Mouse (Mus musculus) thymus, postnatal 10 days (tissue): Measurements from ENCODE around the gene Macc1.

ENCODE experiments used
- DNase-seq, 2 experiments: peaks; one replicate each; pipeline ENCODE4 v3.0.0; 2021; ENCODE audit warnings: low spot score in 2 of 2

The Macc1 gene

DNA sequence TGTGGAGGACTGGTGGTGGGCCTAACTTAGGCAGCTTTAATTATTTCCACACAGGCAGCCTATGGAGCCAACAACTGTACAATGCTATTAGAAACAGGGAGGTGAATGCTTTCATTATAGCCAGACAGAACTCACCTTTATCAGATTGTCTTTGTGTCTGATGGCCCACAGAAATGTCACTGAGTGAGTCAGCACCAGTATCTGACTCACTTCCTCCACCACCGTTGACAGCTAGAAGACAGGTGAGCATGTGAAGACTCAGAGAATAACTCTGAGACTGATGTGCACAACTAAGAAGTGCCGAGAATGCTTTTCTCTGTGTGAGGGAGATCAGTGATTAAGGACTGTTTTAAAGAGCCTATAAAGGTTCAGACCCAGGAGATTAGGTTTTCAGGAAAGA lies 73.9 kb downstream of the Macc1 start:
- DNase-seq: no peak

DNA sequence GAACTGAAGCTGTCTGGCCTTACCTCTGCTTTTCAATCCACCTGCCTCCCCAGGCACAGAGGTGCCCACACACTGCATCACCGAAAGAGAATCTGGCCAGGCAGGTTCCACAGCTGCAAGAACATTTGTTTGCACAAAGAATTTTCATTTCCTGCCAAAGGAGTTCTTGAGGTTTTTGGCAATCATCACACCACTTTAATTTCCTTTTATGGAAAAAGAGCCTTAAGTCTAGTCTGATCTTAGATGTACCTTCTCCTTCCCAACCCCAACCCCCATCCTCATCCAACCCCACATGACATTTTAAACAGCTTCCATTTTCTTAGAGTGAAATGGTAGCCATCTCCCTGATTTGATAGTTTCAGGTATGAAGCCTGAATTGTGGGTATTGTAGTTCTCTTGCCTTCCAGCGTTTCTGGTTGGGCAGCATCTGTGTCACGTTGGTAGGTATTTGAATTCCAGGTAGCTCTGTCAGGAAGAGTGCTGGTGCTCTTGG lies 76.2 kb downstream of the Macc1 start:
- no peak for DNase-seq

DNA sequence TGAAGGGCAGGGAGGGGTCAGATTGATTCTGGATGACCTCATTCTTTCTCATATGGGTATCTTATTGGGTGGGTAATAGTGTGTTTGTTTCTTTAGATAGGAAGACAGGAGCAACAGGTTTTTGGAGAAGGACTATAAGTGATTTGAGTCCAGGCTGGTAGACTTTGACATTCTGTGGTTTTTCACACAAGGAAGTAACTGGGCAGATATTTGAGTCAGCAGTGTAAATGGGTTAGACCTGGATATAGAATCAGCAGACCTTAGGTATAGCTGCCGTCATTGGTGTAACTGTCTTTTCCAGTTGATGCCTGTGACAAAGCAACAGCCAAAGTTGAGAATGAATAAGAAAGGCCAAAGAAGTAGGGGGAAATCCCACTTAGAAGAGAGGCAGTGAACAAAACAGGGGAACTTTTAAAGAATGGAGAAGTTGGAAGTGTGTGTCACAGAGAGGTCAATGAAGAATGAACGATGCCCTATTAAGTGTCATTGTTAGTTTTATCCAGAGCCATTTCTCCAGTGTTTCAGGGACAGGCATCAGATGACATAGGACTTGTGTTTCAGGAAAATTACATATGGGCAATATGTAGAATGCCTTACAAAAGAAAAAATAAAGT lies 84.1 kb downstream of the Macc1 start:
- DNase-seq: no peak

DNA sequence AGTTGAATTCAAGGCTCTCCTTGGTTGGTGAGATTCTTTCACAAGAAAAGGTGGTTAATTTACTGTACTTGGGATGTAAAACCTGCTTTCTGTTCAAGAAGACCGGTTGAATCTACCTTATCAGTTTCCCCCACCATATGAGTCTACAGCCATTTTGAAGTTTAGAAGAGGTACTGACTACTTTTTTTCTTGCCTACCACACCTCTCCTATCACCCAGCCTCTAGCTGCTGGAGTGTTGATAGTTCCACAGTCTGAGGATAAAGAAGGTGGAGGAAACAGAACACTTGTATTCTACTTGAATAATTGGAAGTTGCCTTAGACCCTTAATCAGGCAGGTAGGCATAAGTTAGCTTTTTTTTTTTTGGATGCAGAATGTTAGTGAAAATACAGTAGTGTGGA lies 88.2 kb downstream of the Macc1 start:
- no peak for DNase-seq

DNA sequence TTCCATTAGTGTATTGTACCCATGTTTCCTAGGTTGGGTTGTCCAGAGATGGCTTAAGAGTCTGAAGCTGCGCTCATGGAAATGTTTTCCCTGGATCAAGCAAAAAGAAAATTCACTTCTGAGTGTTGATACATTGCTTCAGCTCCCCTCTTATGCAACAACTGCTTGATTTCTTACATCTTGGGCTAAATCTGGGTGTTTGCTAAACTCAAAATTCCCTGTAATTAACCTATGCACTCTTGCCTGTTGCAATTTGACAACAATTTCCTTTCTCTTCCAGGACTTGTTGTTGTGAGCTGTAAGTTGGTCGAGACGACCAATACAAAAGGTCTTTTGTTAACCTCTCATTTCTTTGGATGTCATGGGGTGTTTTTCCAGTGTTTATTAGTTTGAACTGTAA lies 88.7 kb downstream of the Macc1 start:
- DNase-seq: no peak

DNA sequence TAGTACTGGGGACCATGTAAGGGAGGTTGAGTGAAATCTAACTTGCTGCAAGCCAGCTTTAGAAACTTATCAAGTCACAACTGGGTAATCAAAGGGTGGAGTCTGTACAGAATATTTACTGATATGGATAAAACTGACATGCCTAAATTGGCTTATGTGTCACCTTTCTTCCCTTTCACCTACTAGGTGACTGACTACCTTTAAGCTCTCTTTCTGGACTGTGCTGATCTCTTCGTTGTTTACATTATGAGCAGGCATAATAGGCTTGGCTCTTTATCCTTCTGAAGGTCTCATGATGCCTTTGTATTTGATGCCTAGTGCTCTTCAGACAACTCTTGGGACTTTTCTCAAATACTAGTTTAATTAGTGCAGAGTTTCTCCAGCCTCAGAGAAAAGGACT lies 90.7 kb downstream of the Macc1 start:
- no peak for DNase-seq

DNA sequence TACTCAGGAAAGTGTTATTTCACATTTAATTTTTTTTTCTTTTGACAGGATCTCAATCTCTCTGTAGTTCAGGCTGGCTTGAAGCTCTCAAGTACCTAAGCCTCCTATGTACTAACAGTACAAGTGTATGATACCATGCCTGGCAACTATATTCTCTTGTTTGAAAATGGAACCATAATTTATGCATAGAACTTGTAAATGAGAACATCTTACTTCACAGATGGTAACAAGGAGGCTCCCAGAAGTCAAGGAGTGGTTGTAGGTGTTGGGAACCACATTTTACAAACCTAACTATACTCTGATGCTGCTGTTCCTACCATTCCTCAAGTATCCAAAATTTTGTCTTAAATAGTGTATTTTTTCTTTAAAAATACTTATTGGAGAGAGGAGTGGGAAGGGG lies 96.5 kb downstream of the Macc1 start:
- no peak for DNase-seq

DNA sequence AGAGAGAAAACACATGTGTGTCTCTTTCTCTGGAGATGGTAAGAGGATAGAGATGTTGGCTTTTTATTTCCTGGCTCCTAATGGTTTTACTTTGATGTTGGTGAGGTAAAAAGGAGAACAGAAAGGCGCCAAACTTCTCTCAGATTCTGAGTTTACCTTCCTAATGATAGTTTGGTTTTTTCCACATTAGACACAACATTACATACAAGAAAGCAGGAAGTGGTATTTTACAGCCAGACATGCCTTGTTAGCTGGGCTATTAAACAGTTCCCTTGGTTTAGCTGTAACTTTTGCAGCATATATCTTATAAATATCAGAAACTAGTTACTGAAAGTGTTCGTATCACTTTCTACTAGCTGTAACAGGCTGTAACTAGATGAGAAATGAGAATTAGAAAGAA lies 96.9 kb downstream of the Macc1 start:
- no peak for DNase-seq

DNA sequence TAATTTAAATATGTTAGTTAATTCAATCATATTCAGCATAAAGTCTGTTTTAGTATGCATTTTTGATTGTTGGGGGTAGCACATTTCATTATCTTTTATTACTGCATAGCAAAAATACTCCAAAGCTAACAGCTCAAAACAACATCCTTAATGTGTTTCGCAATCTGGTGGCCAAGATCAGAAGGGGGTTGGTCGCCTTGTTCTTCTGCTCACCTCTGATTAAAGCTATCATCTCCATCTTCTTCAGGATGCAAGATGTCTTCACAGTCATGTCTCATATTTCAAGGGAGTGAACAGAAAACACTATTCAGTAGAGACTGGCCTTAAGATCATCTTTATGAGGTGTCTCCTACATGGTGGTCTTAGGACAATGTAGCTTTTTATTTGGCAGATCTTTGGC lies 97.9 kb downstream of the Macc1 start:
- DNase-seq: no peak

DNA sequence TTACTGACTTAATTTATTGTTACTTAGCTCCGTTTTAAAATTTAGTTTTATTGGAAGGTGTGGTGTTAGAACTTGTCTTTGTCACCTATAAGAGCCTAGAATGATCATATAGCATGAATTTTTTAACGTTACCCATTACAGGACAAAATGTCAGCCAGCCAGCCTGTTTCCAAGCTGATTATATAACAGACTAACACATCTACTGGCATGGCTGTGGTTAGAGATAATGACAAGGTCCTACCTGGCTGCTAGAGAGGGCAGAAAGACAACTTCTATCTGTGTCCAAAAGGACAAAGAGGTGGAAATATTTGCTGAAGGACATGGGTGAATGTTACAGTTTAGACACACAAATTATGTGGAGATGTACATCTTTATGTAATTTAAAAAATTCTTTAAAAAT lies 101.8 kb downstream of the Macc1 start:
- no peak for DNase-seq

DNA sequence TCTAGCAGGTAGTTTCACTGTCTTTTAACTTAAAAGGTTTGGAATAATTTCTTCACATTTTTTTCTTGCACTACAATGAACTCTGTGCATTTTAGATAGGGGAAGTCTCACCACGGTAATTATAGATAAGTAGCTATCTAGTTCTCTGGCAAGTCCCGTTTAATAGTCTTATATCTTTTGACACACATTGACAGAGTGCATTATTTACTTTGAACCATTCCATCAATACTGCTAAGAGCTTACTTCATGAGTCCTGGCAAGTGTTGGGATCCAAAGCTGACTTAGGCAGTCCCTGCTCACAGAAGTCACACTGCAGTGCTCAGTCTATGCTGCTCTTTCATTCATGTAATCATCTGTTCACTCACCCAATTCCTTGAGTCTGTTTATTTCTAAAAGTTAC lies 111.7 kb downstream of the Macc1 start:
- no peak for DNase-seq

DNA sequence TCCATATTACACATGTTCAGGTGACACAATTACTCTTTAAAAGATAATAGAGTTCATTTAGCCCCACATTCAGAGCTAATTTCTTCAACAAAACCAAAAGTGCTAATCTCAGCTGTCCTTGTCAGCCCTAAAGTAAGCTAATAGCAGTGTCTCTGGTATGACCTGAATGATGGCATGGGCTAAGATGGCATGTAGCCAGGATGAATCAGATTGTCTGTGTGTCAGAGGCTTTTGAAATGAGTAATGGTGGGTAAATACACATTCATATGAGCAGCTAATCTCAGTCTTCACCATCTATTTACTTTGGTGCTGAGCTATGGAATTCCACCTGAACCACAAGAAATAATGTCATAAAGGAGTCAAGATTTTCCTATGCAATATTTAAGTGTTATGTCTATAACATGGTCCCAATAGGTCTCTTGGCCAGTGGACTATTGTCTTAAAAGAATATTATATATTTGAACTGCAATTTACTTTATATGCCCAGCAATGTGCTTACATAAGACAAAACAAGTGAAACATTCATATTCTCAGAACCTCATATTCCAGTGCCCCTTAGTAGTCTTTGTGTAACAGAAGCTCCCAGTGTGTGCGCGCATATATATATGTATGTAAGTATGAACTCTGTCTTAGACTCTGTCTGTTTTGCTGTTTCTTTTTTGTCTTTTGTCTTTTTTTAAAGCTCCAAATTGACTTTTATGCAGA lies 112.3 kb downstream of the Macc1 start:
- DNase-seq: no peak

DNA sequence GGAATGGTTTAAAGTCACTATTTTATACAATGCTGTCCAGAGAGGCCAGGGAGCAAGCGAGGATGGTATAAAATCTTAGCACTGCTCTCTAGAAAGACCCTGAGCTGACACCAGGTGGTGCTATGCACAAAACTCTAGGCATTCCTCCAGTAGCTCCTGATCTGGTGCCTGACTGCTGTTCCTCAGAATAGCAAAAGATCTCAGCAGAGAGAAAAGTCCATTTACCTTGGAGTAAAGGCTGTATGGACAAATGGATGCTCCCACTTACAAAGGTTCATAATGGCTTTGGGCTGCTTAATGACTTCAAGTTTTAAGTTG lies 112.8 kb downstream of the Macc1 start:
- DNase-seq: no peak

DNA sequence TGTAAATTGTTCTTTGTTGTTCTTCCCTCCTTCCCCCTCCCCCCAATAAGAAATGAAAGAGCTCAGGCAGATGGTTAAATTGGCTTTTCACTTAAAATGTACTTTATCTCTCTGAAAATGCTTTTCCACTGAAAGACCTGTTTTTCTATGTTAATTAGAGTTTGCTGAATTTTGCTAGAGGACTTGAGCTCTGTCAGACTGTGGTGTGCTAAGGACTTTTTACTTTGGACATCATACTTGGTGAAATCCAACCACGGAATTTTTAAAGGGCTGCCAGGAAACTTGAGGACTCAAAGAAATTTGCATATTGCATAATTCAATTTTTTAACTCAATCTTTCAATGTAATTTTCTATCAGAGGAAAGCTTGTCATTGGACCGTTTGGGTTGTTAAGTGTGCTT lies 126.7 kb downstream of the Macc1 start:
- DNase-seq: no peak

DNA sequence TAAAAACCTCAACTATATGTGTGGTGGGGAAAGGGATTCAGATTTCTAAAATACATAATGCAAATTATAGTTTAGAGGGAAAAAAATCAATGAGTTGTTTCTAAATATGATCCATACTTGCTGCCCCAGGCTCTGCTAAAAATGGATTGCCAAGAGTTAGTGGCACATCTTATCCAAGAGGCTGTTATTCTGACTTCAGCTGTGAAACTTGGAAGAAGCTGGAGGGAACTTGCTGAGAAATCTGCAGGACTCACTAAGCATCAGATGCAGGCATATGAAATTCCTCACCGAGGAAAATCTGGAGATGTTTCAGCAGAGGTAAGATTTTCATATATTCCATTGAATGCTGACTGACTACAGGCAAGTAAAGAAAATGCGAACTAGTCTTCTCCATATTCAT lies 136.0 kb downstream of the Macc1 start:
- no peak for DNase-seq

DNA sequence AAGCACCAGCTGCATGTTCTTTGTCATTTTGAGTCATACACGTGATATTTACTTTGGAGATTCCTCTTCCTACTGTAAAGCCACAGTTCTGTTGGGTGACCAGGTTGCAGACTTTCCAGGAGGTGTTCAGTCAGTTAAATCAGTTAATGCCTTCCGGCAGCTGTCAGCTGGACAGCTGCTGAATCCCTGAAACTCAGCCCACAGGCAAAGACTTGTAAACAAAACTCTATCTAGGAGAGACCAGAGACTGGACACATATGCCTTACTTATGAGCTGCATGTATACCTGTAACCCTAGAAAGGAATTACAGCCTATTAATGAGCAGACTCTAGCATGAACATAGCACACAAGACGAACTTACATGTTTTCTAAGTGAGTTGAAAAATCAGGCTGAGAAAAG lies 137.2 kb downstream of the Macc1 start:
- no peak for DNase-seq

DNA sequence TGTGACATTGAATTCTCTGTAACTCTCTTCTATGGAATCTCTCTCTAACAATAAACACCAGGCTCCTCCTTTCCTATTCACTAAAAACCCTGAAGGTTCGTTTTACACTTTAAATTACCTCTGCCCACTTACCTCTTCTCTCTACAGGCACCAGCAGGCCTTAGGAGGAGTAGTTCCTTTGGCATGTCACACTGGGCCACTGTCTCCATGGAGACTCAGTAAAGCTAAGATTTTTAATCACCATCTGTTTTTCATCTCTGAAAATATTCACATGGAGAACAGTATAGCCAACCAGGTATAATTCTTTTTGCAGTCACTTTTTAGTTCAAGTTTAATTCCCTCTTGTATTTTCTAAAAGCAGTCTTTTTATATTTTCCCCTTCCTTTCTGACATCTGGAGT lies 140.0 kb downstream of the Macc1 start:
- DNase-seq: no peak

DNA sequence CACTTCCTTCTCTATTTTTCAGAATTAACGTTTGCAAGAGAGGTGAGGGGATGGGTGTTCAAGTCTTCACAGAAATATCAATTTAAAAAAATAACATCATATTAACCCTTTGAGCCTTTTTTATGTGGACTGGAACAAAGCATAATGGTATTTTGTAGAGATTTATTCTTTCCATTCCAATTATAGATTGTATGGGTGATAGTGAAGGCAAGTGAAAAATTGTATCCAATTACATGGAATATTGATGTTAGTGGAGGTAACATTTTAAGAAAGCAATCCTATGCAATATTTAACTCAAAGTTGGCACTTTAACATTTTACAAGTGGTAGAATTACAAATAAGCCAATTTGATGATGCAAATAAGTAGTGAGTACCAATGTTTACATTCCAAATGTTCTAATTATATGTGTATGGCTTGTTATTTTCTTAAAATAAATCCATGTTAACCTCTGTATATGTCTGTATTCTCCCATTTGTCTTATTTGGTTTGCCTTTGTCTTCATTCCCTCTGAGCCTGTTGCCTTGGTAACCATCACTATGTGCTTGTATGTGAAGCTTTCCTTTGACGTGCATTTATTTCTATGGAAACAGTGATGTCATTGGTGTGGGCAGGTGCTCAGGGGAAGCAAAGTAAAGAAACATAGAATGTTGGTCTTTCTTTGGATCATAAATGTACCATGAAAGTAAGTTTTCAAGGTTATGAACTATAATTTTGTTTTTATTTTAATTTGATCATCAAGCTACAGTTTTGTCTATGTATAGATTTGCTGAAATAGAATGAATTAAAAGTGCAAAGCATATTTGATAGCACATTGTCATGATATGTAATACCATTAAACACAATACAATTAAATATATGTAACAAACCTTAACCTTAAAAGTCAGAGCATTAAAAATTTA lies 150.2 kb downstream of the Macc1 start:
- DNase-seq: no peak

DNA sequence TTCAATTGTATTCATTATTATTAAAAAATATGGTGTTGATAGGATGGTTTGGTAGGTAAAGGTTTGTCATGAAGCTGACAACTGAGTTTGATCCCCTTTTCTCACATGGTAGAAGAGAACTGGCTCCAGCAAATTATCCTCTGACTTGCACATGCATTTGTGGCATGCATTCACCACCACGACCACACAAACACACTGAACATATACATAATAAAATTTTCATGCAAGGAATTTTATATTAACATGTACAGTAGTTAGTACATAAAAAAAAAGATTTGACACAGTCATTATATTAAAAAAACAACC lies 150.8 kb downstream of the Macc1 start:
- no peak for DNase-seq

DNA sequence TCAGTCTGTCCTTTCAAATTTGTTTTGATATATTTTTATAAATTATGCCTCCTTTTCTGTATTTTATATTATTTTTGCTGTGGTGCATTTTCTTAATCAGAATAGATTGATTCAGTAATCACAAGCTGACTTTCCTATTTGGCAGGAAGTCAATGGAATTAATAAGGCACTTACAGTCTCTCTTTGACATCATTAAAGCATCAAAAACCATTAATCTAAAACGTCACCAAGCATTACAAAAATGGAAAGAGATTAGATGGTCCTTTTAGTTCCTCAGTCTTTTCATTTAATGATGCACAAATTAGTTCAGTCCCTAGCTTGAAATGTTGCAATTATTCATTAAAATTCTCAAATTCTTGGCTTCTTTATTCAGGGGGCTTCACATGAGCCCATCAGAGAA lies 153.6 kb downstream of the Macc1 start:
- DNase-seq: no peak

DNA sequence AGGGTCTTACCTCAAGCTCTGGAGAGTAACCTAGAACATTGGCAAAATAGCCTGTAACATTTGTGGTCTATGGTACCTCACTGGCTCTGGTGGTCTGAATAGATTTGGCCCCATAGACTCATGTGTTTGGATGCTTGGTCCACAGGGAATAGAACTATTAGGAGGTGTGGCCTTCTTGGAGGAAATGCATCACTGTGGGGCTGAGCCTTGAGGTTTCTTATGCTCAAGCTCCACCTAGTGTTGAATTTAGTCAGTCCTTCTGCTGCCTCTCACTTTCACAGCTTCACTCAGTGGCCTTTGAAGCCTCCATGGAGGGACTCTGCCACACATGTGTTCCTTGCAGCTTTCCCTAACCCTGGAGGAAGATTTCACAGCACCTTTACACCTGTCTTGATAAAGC lies 156.2 kb downstream of the Macc1 start:
- peak in 1 of 2 experiments; percentile 4 for DNase-seq

DNA sequence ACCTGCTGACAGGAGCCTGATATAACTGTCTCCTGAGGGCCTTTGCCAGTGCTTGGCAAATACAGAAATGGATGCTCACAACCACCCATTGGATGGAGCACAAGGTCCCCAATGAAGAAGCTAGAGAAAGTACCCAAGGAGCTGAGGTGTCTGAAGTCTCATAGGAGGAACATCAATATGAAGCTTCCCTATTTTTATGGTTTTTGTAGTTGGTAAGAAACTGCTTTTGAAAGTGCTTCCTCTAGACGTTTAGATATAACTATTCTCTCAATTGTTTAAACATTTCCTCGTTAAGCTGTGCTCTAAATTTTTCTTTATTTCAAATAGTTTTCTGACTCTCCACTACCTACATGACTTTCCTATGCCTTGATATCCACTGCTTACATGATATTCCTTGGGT lies 169.2 kb downstream of the Macc1 start:
- DNase-seq: no peak
